Mouse (Mus musculus): ENCODE data around the gene Pole2. TPM values are rescaled to one million over a fixed set of nuclear protein-coding genes. Genes with fewer than 3 reads are reported as not detected.
A peak's percentile ranks its signal among the peaks of the same experiment; 100 is the strongest.

Gene Pole2
- 2.3 and 13.8 TPM in 2 replicates for polyA plus RNA-seq (2012; ENCODE audit: insufficient read depth, low replicate concordance)

GRCm38 (mm10) chr12:69227776-69228466 lies at the start of gene Pole2:
TSS of gene Pole2 (minus strand) at chr12:69228195.
- TF ChIP-seq GATA1 (IDR thresholded peaks at IDR 0.05; ENCODE audit: borderline replicate concordance, low read length): no peak
- TF ChIP-seq FLI1 (IDR thresholded peaks at IDR 0.05; ENCODE audit: low read length): no peak
- H3K4me1 ChIP-seq: peaks cover 22% of the 10 kb centered on the region
- H3K36me3 ChIP-seq (replicated peaks; ENCODE audit: low read length): peaks cover 26% of the 10 kb centered on the region

DNA sequence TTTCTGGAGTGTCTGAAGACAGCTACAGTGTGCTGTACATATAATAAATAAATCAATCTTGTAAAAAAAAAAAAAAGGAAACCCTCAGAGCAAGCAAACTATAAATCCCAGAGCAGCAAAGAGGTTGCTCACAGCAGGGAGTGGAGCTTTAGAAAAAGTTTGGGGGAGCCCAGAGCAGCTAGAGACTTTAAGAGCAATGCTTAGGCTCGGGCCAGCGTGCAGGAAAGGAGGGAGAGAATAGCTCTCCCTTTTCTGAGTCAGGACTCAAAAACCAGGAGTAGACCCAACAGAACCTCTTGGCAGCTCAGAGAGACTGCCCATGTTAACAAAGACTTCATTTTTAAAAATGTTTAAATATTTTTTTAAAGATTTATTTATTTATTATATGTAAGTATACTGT lies 41.0 kb upstream of the Pole2 start:
- H3K4me3 ChIP-seq (replicated peaks): no peak overlapping the region
- peaks cover 2% of the 10 kb centered on the region for H3K27me3 ChIP-seq (replicated peaks)
- no peaks in the 10 kb centered on the region for H3K9me3 ChIP-seq
- peaks cover 3% of the 10 kb centered on the region for H3K36me3 ChIP-seq (replicated peaks; ENCODE audit: low read length)
- H3K4me1 ChIP-seq: no peaks in the 10 kb centered on the region
- TF ChIP-seq GATA1 (IDR thresholded peaks at IDR 0.05; ENCODE audit: borderline replicate concordance, low read length): no peak
- TF ChIP-seq FLI1 (IDR thresholded peaks at IDR 0.05; ENCODE audit: low read length): no peak

More at GRCm38 (mm10) chr12:69227776-69228466, at the start of gene Pole2:
- H3K9me3 ChIP-seq: no peaks in the 10 kb centered on the region
- no peaks in the 10 kb centered on the region for H3K27me3 ChIP-seq (replicated peaks)
- peak within 1 kb of the TSS; percentile 97 for H3K4me3 ChIP-seq (replicated peaks)

DNA sequence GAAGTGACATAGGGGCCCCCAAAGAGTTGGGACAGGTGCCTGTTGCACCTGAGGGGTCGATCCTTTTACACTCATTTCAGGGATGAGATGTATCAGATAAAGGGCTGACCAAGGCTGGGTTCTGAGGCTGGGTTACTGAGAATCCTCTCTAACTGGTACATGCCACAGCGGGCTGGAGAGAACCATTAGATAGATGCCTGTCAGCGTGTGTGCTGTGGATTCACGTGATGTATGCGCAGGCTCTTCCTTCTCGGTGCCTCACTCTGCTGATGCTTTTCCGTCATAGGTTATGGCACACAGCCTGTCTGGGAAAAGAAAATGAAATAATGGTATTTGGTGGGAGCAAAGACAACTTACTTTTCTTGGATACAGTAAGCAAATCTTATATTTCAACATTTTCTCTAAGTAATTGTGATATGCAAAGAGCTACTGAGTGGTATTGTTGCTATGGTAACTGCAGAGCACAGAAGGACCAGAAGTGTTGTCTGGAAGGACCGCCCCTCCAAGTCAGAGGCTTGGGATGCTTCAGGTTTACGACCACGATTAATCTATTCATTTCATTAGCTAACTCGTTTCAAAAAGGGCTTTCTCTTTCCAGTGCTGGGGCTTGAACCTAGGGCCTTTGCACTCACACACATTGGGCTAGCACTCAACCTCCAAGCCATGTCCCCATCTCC lies 40.1 kb upstream of the Pole2 start:
- H3K36me3 ChIP-seq (replicated peaks; ENCODE audit: low read length): peaks cover 3% of the 10 kb centered on the region
- H3K9me3 ChIP-seq: no peaks in the 10 kb centered on the region
- H3K27me3 ChIP-seq (replicated peaks): peaks cover 2% of the 10 kb centered on the region
- H3K4me3 ChIP-seq (replicated peaks): no peak overlapping the region
- TF ChIP-seq GATA1 (IDR thresholded peaks at IDR 0.05; ENCODE audit: borderline replicate concordance, low read length) (no peak), FLI1 (IDR thresholded peaks at IDR 0.05; ENCODE audit: low read length) (no peak)
- H3K4me1 ChIP-seq: no peaks in the 10 kb centered on the region

DNA sequence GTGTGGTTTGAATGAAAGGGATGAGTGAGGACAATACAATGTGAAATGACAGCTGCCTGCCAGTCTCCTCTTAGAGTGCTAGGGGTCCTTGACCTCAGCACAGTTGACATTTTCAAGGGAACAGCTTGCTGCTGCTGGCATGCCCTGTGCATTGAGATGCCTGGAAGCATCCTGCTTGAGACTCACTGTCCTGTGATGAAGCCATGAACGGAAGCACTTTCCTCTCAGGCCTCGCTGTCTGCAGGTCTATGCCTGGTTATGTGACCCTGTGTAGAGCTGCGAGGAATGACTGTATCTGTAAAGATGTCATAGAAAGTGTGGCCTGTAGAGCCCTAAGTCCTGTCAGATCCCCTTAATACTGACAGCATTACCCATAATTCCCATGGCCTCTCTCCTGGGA lies 37.0 kb upstream of the Pole2 start:
- H3K4me3 ChIP-seq (replicated peaks): no peak overlapping the region
- no peak for TF ChIP-seq FLI1 (IDR thresholded peaks at IDR 0.05; ENCODE audit: low read length)
- TF ChIP-seq GATA1 (IDR thresholded peaks at IDR 0.05; ENCODE audit: borderline replicate concordance, low read length): no peak
- no peaks in the 10 kb centered on the region for H3K4me1 ChIP-seq
- H3K36me3 ChIP-seq (replicated peaks; ENCODE audit: low read length): peaks cover 2% of the 10 kb centered on the region
- no peaks in the 10 kb centered on the region for H3K9me3 ChIP-seq
- H3K27me3 ChIP-seq (replicated peaks): peaks cover 2% of the 10 kb centered on the region

GRCm38 (mm10) chr12:69262251-69262650 lies 34.3 kb upstream of the Pole2 start:
- Histone ChIP-seq H3K36me3 (replicated peaks; ENCODE audit: low read length) (peaks cover 10% of the 10 kb centered on the region), H3K4me3 (replicated peaks) (no peak overlapping the region), H3K27me3 (replicated peaks) (peaks cover 2% of the 10 kb centered on the region), H3K4me1 (0 out of 2 replicates have a peak, but pooled peaks cover 4% of the 10 kb centered on the region), H3K9me3 (no peaks in the 10 kb centered on the region)
- TF ChIP-seq GATA1 (IDR thresholded peaks at IDR 0.05; ENCODE audit: borderline replicate concordance, low read length) (no peak), FLI1 (IDR thresholded peaks at IDR 0.05; ENCODE audit: low read length) (no peak)

- TF ChIP-seq FLI1 (IDR thresholded peaks at IDR 0.05; ENCODE audit: low read length) (no peak), GATA1 (IDR thresholded peaks at IDR 0.05; ENCODE audit: borderline replicate concordance, low read length) (no peak)
- Histone ChIP-seq H3K4me3 (replicated peaks) (no peak overlapping the region), H3K4me1 (peaks cover 15% of the 10 kb centered on the region; the same call in 1 of the 2 replicates), H3K9me3 (no peaks in the 10 kb centered on the region), H3K36me3 (replicated peaks; ENCODE audit: low read length) (peaks cover 13% of the 10 kb centered on the region), H3K27me3 (replicated peaks) (no peaks in the 10 kb centered on the region)
These were observed 29.8 kb upstream of the Pole2 start for GRCm38 (mm10) chr12:69257836-69258235.

GRCm38 (mm10) chr12:69253806-69254205 lies 25.8 kb upstream of the Pole2 start:
- H3K36me3 ChIP-seq (replicated peaks; ENCODE audit: low read length): peaks cover 16% of the 10 kb centered on the region
- H3K4me3 ChIP-seq (replicated peaks): no peak overlapping the region
- H3K27me3 ChIP-seq (replicated peaks): no peaks in the 10 kb centered on the region
- TF ChIP-seq FLI1 (IDR thresholded peaks at IDR 0.05; ENCODE audit: low read length) (no peak), GATA1 (IDR thresholded peaks at IDR 0.05; ENCODE audit: borderline replicate concordance, low read length) (no peak)
- H3K4me1 ChIP-seq: peaks cover 35% of the 10 kb centered on the region
- H3K9me3 ChIP-seq: no peaks in the 10 kb centered on the region

DNA sequence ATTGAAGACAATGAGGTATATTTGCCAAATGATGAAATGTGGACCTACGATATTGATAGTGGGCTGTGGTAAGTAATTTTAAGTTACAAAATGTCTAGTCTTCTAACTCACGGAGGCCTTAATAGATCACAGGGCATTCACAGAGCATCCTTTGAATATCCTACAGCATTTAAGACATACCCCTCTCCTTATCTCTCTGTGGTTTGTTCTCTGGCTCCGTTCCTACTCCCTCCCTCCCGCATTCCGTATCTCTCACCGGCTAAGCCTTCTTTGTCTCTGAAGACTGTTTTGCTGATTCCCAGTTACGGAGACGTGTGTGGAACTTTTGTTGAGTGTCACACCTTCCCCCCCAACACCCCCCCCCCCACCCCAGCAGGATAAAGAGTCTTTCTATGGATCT lies 22.8 kb upstream of the Pole2 start:
- peaks cover 10% of the 10 kb centered on the region for H3K36me3 ChIP-seq (replicated peaks; ENCODE audit: low read length)
- peaks cover 34% of the 10 kb centered on the region for H3K4me1 ChIP-seq
- H3K27me3 ChIP-seq (replicated peaks): no peaks in the 10 kb centered on the region
- no peaks in the 10 kb centered on the region for H3K9me3 ChIP-seq
- TF ChIP-seq FLI1 (IDR thresholded peaks at IDR 0.05; ENCODE audit: low read length): no peak
- TF ChIP-seq GATA1 (IDR thresholded peaks at IDR 0.05; ENCODE audit: borderline replicate concordance, low read length): no peak
- no peak overlapping the region for H3K4me3 ChIP-seq (replicated peaks)

- Histone ChIP-seq H3K4me1 (peaks cover 34% of the 10 kb centered on the region), H3K36me3 (replicated peaks; ENCODE audit: low read length) (peaks cover 10% of the 10 kb centered on the region), H3K27me3 (replicated peaks) (no peaks in the 10 kb centered on the region), H3K9me3 (no peaks in the 10 kb centered on the region), H3K4me3 (replicated peaks) (no peak overlapping the region)
- TF ChIP-seq GATA1 (IDR thresholded peaks at IDR 0.05; ENCODE audit: borderline replicate concordance, low read length): no peak
- TF ChIP-seq FLI1 (IDR thresholded peaks at IDR 0.05; ENCODE audit: low read length): no peak
These were observed 21.8 kb upstream of the Pole2 start for GRCm38 (mm10) chr12:69249766-69250165.
